Mouse (Mus musculus): ENCODE measurements around the gene Tatdn3. TPM values are rescaled to one million over a fixed set of nuclear protein-coding genes. Genes with fewer than 3 reads are reported as not detected.

Gene Tatdn3
- polyA plus RNA-seq, 1 experiment from 2014 or later, result 13.8 TPM

- peaks cover 67% of the 10 kb centered on the region for H3K36me3 ChIP-seq
- H3K27ac ChIP-seq, result no peak overlapping the region
Measured at GRCm38 (mm10) chr1:191072329-191072913, 9.7 kb upstream of the Tatdn3 start.

GRCm38 (mm10) chr1:191071613-191072012, 8.9 kb upstream of the Tatdn3 start:
- H3K4me1 ChIP-seq, result no peaks in the 10 kb centered on the region
- ATAC-seq (ENCODE audit: low FRiP score, low read depth), result no peak
- no peak overlapping the region for H3K9ac ChIP-seq
- H3K27ac ChIP-seq, result no peak overlapping the region
- H3K9me3 ChIP-seq, result no peaks in the 10 kb centered on the region
- H3K36me3 ChIP-seq, result peaks cover 60% of the 10 kb centered on the region
- H3K4me3 ChIP-seq, result no peak overlapping the region
- H3K27me3 ChIP-seq (replicated peaks), result no peaks in the 10 kb centered on the region
- WGBS, result 90% methylated on average over 6 of the region's 6 CpGs
- no peak overlapping the region for H3K4me2 ChIP-seq (replicated peaks)

More at GRCm38 (mm10) chr1:191072329-191072913, 9.7 kb upstream of the Tatdn3 start:
- Histone ChIP-seq H3K4me2 (replicated peaks) (no peak overlapping the region), H3K9me3 (no peaks in the 10 kb centered on the region), H3K4me1 (no peaks in the 10 kb centered on the region), H3K4me3 (no peak overlapping the region), H3K9ac (no peak overlapping the region), H3K27me3 (replicated peaks) (no peaks in the 10 kb centered on the region)
- 94% methylated on average over 16 of the region's 16 CpGs for WGBS
- ATAC-seq (ENCODE audit: low FRiP score, low read depth), result no peak

GRCm38 (mm10) chr1:191070259-191070658, 7.5 kb upstream of the Tatdn3 start:
- 83% methylated on average over 4 of the region's 4 CpGs for WGBS
- Histone ChIP-seq H3K4me3 (no peak overlapping the region), H3K9me3 (no peaks in the 10 kb centered on the region), H3K36me3 (peaks cover 67% of the 10 kb centered on the region), H3K4me2 (replicated peaks) (no peak overlapping the region), H3K27ac (no peak overlapping the region), H3K4me1 (no peaks in the 10 kb centered on the region), H3K9ac (no peak overlapping the region), H3K27me3 (replicated peaks) (no peaks in the 10 kb centered on the region)
- no peak for ATAC-seq (ENCODE audit: low FRiP score, low read depth)

DNA sequence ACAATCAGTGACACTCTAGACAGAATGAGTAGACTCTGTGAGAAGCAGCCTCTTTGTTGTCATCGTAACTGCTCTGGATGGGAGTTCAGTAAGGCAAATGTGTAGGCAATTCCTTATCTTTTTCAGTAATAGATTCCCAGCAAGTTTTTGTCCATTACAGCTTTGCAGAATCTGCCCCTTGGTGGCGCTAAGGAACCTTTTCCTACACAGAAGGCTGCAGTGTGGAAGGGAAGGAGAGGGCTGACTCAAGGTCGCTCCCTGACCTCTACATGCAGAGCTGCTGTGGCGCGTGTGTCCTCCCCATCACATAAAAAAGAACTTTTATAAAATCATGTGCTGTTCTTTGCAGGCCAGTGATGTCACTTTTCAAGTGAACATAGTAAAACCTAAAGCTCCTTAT, 5.6 kb upstream of the Tatdn3 start:
- Histone ChIP-seq H3K9me3 (no peaks in the 10 kb centered on the region), H3K9ac (no peak overlapping the region), H3K4me2 (replicated peaks) (no peak overlapping the region), H3K27ac (no peak overlapping the region), H3K4me3 (no peak overlapping the region), H3K27me3 (replicated peaks) (no peaks in the 10 kb centered on the region), H3K4me1 (peaks cover 7% of the 10 kb centered on the region), H3K36me3 (peaks cover 60% of the 10 kb centered on the region)
- 87% methylated on average over 5 of the region's 5 CpGs for WGBS
- no peak for ATAC-seq (ENCODE audit: low FRiP score, low read depth)

DNA sequence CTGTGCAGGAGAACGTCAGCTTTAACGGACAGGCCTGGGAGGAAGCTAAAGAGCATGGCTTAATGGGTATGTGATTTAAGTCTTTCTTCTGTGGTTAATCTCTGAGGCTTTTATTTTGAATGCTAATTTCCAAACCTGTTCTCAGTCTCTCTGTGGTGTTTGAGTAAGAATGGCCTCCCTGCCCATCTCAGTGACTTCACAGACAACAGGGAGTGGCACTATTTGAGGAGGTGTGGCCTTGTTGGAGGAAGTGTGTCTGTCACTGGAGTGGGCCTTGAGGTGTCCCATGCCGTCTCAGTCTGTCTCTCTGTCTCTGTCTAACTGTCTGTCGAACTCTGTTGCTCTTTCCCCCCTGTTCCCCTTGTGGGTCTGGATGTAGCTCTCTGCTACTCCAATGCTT, 2.5 kb upstream of the Tatdn3 start:
- no peak overlapping the region for H3K9ac ChIP-seq
- peaks cover 30% of the 10 kb centered on the region for H3K36me3 ChIP-seq
- 83% methylated on average over 4 of the region's 4 CpGs for WGBS
- no peak overlapping the region for H3K27ac ChIP-seq
- no peak overlapping the region for H3K4me3 ChIP-seq
- ATAC-seq (ENCODE audit: low FRiP score, low read depth), result no peak
- H3K27me3 ChIP-seq (replicated peaks), result no peaks in the 10 kb centered on the region
- H3K9me3 ChIP-seq, result no peaks in the 10 kb centered on the region
- peaks cover 10% of the 10 kb centered on the region for H3K4me1 ChIP-seq
- no peak overlapping the region for H3K4me2 ChIP-seq (replicated peaks)

GRCm38 (mm10) chr1:191064535-191064934, 1.8 kb upstream of the Tatdn3 start:
- Histone ChIP-seq H3K9me3 (no peaks in the 10 kb centered on the region), H3K36me3 (peaks cover 25% of the 10 kb centered on the region), H3K4me3 (no peak overlapping the region), H3K4me1 (peaks cover 10% of the 10 kb centered on the region), H3K27me3 (replicated peaks) (no peaks in the 10 kb centered on the region), H3K27ac (no peak overlapping the region), H3K4me2 (replicated peaks) (no peak overlapping the region), H3K9ac (no peak overlapping the region)
- WGBS, result 88% methylated on average over 2 of the region's 2 CpGs
- ATAC-seq (ENCODE audit: low FRiP score, low read depth), result no peak

GRCm38 (mm10) chr1:191063700-191064099, 968 bp upstream of the Tatdn3 start:
- Histone ChIP-seq H3K9me3 (no peaks in the 10 kb centered on the region), H3K9ac (peak overlapping the region; percentile 72), H3K4me2 (replicated peaks) (peak overlapping the region; percentile 92), H3K36me3 (peaks cover 18% of the 10 kb centered on the region), H3K27me3 (replicated peaks) (no peaks in the 10 kb centered on the region), H3K4me1 (peaks cover 10% of the 10 kb centered on the region), H3K4me3 (peak overlapping the region; percentile 85), H3K27ac (no peak overlapping the region)
- no peak for ATAC-seq (ENCODE audit: low FRiP score, low read depth)
- 62% methylated on average over 9 of the region's 9 CpGs for WGBS

DNA sequence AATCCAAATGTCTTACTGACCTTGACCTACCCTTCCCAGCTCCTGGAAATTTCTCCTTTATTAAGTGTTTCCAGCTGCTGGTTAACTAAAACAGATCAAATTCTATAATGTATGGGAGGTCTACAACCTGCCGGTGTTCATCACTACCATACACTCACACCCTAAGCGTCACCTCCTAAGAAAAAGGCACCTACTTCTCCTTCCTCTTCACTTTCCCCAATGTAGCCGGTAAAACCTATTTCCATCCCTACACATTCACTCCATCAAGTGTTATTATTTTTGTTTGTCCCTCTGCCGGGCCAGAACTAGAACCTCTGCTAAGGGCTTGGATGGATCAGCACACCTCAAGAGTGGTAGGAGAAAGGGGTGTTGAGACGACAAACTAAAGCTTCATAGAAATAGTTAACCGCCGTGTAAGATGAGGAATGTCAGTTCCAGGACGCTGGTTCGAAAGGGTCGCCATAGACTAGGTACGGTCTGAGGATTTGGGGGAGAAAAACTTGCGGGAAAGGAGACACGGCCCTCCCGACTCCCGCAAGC, 421 bp downstream of the Tatdn3 start:
- H3K36me3 ChIP-seq, result peaks cover 9% of the 10 kb centered on the region
- no peak overlapping the region for H3K27ac ChIP-seq
- no peaks in the 10 kb centered on the region for H3K27me3 ChIP-seq (replicated peaks)
- peak overlapping the region; percentile 85 for H3K4me3 ChIP-seq
- 0 out of 2 replicates have a peak, but pooled peaks have one; percentile 5 for ATAC-seq (ENCODE audit: low FRiP score, low read depth)
- peaks cover 10% of the 10 kb centered on the region for H3K4me1 ChIP-seq
- WGBS, result 8% methylated on average over 15 of the region's 15 CpGs
- H3K9ac ChIP-seq, result peak overlapping the region; percentile 72
- H3K4me2 ChIP-seq (replicated peaks), result peak overlapping the region; percentile 92
- H3K9me3 ChIP-seq, result no peaks in the 10 kb centered on the region

GRCm38 (mm10) chr1:191057461-191057860, 5.3 kb downstream of the Tatdn3 start:
- Histone ChIP-seq H3K4me3 (no peak overlapping the region), H3K9ac (no peak overlapping the region), H3K36me3 (no peaks in the 10 kb centered on the region), H3K4me2 (replicated peaks) (no peak overlapping the region), H3K27me3 (replicated peaks) (no peaks in the 10 kb centered on the region), H3K27ac (no peak overlapping the region), H3K9me3 (no peaks in the 10 kb centered on the region), H3K4me1 (no peaks in the 10 kb centered on the region)
- ATAC-seq (ENCODE audit: low FRiP score, low read depth), result no peak
- 64% methylated on average over 3 of the region's 3 CpGs for WGBS

- no peaks in the 10 kb centered on the region for H3K27me3 ChIP-seq (replicated peaks)
- no peaks in the 10 kb centered on the region for H3K4me1 ChIP-seq
- ATAC-seq (ENCODE audit: low FRiP score, low read depth), result no peak
- no peaks in the 10 kb centered on the region for H3K36me3 ChIP-seq
- H3K4me3 ChIP-seq, result no peak overlapping the region
- WGBS, result 88% methylated on average over 2 of the region's 2 CpGs
- H3K9me3 ChIP-seq, result no peaks in the 10 kb centered on the region
- H3K4me2 ChIP-seq (replicated peaks), result no peak overlapping the region
- H3K9ac ChIP-seq, result no peak overlapping the region
- H3K27ac ChIP-seq, result no peak overlapping the region
Measured at GRCm38 (mm10) chr1:191055533-191055873, 7.2 kb downstream of the Tatdn3 start.

DNA sequence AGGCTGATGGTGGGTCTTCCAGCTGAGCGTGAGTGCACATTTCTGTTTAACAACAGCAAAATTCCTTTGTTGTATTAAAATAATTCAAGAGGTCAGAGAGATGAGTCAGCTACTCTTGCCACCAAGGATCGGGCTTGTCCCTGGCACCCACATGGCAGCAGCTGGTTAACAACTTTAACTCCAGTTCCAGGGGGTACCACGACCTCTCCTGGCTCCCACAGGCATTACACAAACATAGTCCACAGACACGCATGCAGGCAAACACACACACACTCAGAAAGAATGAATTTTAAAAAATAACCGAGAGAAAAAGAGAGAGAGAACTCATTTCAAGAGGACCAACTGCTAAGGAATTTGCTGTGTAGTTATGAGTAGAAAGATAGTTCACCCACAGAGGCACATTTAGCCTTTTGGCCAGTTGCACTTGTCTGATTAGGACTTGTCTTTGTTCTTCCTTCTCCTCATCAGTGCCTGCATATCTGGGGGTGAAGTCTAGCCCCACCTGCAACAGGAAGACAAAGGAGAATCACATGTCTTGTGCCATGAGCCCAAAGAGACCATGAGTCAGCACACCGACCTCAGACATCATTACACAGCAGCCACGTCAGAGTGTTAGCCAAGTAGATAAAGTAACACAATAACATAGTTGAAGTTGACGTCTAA, 7.7 kb downstream of the Tatdn3 start:
- no peak overlapping the region for H3K27ac ChIP-seq
- 75% methylated on average over 8 of the region's 8 CpGs for WGBS
- no peaks in the 10 kb centered on the region for H3K9me3 ChIP-seq
- H3K9ac ChIP-seq, result no peak overlapping the region
- H3K4me3 ChIP-seq, result no peak overlapping the region
- no peaks in the 10 kb centered on the region for H3K27me3 ChIP-seq (replicated peaks)
- no peak overlapping the region for H3K4me2 ChIP-seq (replicated peaks)
- H3K4me1 ChIP-seq, result no peaks in the 10 kb centered on the region
- no peak for ATAC-seq (ENCODE audit: low FRiP score, low read depth)
- no peaks in the 10 kb centered on the region for H3K36me3 ChIP-seq

DNA sequence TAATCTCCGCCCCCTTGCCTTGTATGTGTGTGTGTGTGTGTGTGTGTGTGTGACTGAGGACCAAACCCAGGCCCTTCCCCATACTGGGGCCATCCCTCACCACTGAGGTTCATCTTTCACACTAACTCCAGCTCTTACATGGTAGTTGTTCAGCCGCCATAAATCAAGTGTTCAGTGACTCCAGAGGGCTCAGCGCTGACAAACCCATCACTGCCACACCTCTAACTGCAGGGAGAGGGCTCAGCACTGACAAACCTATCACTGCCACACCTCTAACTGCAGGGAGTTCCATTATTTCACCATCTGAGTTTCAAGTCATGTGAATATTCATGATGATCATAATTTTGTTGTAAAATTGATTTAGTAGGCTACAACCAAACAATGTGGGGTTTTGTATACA, 9.2 kb downstream of the Tatdn3 start:
- Histone ChIP-seq H3K4me2 (replicated peaks) (no peak overlapping the region), H3K4me1 (no peaks in the 10 kb centered on the region), H3K27me3 (replicated peaks) (no peaks in the 10 kb centered on the region), H3K36me3 (no peaks in the 10 kb centered on the region), H3K4me3 (no peak overlapping the region), H3K27ac (no peak overlapping the region), H3K9me3 (no peaks in the 10 kb centered on the region), H3K9ac (no peak overlapping the region)
- 90% methylated on average over 3 of the region's 3 CpGs for WGBS
- no peak for ATAC-seq (ENCODE audit: low FRiP score, low read depth)

Measured in neural tube, embryonic 12.5 days (tissue).